Mouse (Mus musculus) retina, adult 2 months (tissue): Measurements from ENCODE around the gene Stac.

Source experiments
- DNase-seq: peaks from one replicate; pipeline ENCODE4 v3.0.0-alpha.2; 2012; ENCODE audit warnings: low read depth, low spot score

Stac gene

GRCm38 (mm10) chr9:111515536-111515935 is 174.6 kb downstream of the Stac start:
- DNase-seq, result no peak

DNA sequence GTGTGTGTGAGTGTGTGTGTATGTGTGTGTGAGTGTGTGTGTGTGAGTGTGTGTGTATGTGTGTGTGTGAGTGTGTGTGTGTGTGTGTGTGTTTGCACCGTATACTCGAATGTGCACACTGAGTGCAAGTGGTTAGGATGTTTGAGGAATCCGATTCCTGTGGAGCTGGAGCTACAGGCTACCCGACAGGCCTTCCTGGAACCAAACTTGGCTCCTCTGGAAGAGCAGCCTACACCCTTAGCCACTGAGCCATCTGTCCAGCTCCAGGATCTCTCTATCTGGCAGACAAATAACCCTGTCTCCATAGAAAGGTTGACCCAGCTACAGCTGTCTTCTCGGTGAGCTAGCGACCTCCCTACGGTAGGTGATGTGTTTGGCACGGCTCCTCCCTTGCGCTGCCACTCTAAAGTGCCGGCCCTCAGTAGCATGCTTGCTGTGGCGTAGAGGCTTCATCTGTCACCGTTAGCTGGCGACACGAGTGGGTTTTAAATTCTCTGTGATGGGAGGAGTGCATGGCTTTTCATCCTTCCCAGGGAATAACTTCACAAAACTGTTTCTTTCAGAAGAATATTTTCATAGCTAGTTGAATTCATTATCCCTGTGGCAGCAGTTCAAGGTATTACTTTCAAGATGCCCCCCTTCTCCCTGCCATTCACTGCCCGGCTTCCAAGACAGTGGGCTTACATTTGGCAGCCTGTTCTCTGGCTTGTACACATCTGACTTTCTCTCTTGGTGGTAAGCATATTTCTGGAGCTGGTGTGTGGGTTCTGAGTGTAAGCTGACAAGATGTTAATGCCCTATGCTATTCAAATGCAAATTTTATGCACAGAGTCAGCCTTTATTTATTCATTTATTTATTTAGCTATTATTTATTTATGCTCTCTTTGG is 175.3 kb downstream of the Stac start:
- DNase-seq, result no peak
